Mouse (Mus musculus) layer of hippocampus, adult 2 months (tissue): ENCODE measurements around the gene Gnas. TPM values are rescaled to one million over a fixed set of nuclear protein-coding genes. Genes with fewer than 3 reads are reported as not detected.
A peak's percentile ranks its signal among the peaks of the same experiment; 100 is the strongest.

ENCODE experiments used
- DNase-seq, 2 experiments: peaks; one replicate each; pipeline ENCODE4 v3.0.0; 2022; ENCODE audit warnings: low spot score in 2 of 2
- H3K27ac ChIP-seq: fragments of 200-600 bp; 2 replicates; pipeline ENCODE4 v1.8.1; 2022
- H3K4me3 ChIP-seq: fragments of 200-600 bp; 2 replicates; pipeline ENCODE4 v1.8.1; 2022; ENCODE audit warnings: mild to moderate bottlenecking
- CTCF ChIP-seq: fragments of 200-600 bp; conservative IDR thresholded peaks from 2 replicates; pipeline ENCODE4 v1.8.1; 2022; ENCODE audit warnings: antibody characterized with exemption, mild to moderate bottlenecking, moderate library complexity
- total RNA-seq, 2 experiments: library from RNA; stranded (reverse); gene quantifications; 2 replicates each; pipeline ENCODE4 v1.2.3; 2021

Gnas gene
- total RNA-seq, 2 experiments from 2014 or later: 1,674 to 1,781 TPM

DNA sequence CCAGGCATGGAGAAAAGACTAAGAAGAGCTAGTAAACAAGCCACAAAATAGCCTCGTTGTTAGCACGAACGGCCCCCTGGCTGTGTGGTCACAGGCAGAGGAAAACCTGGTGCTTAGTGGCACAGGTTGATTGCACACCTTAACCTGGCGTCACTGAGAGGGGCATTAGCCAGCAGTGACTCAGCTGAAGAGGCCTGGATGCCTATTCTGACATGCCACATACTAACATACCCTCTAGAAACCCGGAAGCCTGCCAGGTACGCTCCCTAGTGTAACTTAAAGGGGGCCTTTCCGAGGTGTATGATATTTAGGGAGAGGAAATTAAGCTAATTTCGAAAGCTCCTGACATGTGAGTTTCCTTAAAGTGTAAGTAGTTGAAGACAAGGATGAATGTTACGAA, 32.5 kb downstream of the Gnas start:
- Histone ChIP-seq H3K27ac (no peak overlapping the region), H3K4me3 (no peak overlapping the region)
- no peak for DNase-seq
- TF ChIP-seq CTCF: no peak

DNA sequence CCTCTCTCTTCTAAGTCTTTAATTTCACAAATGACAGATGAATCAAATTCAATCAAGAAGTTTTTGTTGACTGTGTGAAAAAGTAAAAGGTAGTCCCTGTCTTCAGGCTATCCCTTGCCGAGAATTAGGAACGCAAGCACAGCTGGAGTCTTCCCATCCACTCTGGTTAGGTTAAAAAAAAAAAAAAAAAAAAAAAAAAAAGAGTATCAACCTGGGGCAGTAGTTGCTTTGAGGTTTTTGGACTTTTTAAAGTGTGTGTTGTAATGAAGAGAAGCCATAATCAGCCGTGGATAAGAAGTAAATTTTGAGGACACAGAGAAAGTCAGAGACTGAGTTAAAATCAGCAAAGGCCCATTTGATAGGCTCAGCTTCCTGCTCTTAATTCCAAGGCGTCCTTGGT, 41.9 kb downstream of the Gnas start:
- no peak for TF ChIP-seq CTCF
- no peak for DNase-seq
- no peak overlapping the region for H3K27ac ChIP-seq
- H3K4me3 ChIP-seq: no peak overlapping the region

DNA sequence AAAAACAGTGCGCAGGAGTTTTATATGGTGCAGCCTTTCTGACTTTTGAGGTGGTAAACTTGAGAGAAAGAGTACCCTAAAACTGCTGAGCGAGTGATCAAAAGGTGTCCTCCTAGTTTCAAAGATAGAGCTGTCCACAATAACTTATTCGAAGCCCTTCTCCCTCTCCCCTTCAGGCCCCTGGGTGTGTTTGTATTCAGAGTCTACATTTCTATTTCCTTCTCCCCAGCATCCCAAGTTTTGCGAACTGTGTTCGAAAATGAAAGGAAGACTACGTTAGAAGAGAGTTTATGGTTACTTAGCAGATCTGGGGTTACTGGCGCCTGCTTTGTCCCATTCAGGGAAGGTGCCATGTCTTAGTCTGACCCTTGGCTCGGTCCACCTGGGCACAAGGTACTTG, 42.4 kb downstream of the Gnas start:
- H3K4me3 ChIP-seq: peak overlapping the region; percentile 86; the same call in 1 of the 2 replicates
- no peak for TF ChIP-seq CTCF
- H3K27ac ChIP-seq: no peak overlapping the region
- DNase-seq: no peak

DNA sequence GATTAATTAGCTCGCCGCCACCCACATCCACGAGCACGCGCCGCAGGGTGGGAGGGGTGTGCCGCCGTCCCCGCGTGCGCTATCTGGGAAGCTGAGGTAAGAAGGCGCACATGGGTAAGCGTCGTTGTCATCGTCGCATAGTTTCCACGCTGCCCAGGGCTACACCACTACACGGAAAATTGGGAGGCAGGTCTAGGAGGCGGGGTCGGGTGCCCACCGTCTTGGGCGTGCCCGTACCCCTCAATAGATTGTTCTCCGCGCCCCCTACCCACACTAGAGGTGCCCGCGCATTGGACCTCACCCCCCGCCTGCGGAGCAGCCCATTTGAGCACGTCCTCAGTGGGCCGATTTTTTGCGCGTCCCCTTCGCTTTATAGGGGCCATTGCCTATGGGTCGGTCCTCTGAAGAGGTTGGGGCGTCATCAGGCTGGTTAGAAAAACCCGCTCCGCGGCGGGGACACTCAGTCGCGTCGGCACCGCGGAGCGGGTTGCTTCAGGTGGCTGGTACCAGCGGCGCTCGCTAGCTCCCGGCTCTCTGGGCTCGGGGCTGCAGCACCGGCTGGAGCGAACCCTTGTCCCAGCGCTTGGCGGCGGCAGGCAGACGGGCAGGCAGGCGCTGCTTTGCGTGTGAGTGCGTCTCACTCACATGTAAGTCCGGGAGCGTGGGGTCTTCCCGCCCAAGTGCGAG, 43.3 kb downstream of the Gnas start:
- no peak for TF ChIP-seq CTCF
- peak overlapping the region; percentile 88 for H3K27ac ChIP-seq
- H3K4me3 ChIP-seq: peak overlapping the region; percentile 86
- peak; percentile 72 to 78 for DNase-seq

DNA sequence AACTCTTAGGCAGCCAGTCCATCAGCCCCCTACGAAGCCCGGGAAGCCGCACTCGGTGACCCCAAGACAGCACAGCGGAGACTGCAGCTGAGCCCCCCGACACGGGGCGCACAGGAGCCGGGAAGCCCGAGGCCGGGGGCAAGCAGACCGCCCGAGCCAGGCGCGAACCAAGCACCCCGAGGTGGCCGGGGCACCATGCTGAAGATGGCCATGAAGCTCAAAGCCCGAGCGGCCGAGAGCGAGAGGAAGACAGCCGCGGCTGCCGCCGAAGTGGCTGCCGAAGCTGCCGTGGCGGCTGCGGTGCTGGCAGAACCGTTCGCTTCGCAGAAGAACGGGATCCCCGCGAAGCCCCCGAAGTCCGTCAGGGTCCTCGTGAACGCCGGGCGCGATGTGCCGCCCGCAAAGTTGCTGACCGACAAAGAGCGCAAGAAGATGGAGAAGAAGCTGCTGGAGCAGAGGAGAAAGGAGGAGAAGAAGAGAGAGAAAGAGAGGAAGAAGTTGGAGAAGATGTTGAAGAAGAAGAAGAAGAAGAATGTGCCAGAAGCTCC, 44.3 kb downstream of the Gnas start:
- DNase-seq: no peak
- no peak for TF ChIP-seq CTCF
- no peak overlapping the region for H3K27ac ChIP-seq
- H3K4me3 ChIP-seq: peak overlapping the region; percentile 86

DNA sequence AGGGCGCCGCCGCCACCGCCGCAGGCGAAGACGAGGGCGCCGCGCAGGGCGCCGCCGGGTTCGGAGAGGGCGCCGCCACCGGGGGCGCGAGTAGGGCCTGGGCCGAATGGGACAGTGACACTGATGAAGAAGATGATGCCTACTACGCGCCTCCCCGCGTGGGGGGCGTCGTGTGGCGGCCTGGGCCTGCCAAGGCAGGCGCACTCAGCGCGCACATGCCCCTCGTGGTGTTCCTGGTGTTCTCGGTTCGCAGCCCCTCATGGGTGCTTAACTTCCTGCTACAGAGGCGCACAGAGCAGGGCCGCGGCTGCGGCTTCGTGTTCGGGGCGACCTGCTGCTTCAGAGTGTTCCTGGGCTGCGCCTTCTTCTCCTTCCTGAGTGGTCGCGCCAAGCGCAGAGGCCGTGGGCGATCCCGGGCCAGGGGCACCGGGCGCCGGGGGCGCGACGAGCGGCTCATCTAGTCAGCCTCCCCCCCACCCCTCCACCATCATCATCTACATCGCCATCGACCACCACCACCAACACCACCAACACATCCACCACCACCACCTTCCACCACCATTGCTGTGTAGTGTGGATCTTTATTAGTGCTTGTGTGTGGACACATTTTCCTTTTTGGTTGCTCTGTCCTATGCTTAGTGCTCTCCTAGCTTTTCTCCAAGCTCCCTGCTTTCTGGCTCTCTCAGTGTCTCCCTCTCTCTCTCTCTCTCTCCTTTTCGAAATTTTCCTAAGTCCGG, 45.0 kb downstream of the Gnas start:
- Histone ChIP-seq H3K27ac (peak overlapping the region; percentile 96), H3K4me3 (peak overlapping the region; percentile 86)
- peak in 1 of 2 experiments; percentile 57 for DNase-seq
- no peak for TF ChIP-seq CTCF

DNA sequence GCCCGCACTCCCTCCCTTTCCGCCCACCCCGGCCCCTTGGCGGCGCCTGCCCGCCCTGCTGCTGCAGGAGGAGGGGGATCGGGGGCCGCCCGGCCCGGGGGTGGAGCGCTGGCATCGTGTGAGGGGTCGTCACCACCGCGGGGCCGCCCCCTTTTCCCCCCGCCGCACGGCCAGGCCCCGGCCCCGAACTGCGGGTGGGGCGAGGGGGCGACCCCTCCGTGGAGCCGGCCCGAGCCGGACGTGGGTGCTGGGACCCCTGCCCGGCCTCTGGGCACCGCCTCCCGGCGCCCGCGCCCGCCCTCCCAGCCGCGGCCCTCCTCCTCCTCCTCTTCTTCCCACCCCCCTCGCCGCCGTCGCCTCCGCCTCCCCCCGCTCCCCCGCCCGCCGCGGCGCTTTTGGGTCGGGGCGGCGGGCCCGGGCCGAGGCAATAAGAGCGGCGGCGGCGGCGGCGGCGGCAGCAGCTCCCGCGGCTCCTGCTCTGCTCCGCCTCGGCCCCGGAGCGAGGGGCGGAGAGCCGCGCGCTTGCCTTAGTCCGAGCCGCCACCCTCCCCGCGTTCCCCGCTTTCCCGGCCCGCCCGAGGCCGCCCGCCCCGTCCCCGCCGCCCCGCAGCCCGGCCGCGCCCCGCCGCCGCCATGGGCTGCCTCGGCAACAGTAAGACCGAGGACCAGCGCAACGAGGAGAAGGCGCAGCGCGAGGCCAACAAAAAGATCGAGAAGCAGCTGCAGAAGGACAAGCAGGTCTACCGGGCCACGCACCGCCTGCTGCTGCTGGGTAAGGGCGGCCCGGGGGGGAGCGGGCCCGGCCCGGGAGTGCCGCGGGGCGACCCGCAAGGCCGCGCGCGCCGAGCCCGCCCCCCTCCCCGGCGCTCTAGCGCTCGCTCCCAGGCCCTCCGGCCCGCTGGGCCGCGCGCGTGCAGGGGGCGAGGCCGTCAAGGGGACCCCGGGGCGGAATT, 45.8 kb downstream of the Gnas start:
- DNase-seq: peak; percentile 53 to 70
- peak overlapping the region; percentile 96 for H3K27ac ChIP-seq
- peak overlapping the region; percentile 86 for H3K4me3 ChIP-seq
- peak; percentile 41 for TF ChIP-seq CTCF

DNA sequence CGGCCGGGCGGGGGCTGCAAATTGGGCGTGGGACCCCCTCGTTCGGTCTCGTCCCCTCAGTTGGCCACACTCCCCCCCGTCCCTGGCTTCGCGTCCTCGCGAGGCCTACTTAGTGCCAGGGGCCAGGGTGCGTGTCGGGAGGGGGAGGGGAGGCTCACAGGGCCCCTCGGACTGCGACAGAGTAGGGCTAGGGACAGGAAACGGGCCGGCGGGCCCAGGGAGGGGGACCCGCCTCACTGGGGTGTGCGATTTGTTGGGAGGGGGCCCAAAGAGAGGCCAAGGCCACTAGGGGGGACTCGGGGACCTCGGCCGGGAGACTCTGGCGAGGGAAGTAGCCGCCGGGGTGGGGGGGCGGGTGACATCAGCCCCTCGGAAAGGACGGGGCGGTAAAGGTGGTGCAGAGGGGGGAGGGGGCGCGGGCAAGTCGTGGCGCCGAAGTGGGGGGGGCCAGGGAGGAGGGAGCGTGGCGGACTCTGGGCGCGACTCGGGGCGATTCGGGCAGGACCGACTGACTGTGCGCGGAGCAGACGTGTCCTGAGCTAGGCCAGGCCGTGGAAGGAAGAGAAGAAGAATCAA, 46.6 kb downstream of the Gnas start:
- DNase-seq: peak; percentile 47 to 60
- Histone ChIP-seq H3K4me3 (peak overlapping the region; percentile 86), H3K27ac (peak overlapping the region; percentile 96)
- TF ChIP-seq CTCF: no peak

DNA sequence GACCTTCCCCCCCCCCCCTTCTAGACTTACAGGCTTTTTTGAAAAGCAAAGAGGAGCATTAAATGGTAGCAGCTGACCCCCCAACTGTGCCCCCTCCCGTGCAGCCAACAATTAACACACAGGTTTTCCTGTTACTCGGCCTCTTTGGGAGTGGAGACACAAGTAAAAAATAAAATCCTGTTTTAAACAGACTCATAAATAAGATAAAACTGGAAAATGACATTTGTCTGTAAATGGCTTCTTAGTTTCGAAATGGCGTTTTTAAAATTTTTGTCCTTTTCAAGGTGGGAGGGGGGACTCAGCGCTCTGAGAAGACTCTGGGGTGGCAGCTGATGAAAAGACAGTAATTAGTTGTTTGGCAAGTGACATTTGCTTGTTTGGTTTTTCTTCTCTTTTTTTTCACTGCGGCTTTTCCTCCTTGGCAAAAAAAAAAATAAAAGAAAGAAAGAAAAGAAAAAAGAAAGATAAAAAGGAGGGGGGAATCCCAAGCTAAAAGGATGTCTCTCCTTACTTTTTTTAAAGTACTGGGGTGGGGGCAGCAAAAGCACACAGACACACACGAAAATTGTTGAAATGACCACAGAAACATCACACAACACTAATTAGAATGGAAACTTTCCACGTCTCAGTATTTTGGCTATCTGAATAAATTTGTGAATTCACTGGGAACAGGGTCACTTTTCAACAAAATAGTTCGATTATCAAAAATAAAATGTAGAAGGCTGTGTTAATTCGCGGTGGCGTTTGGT, 47.3 kb downstream of the Gnas start:
- no peak for TF ChIP-seq CTCF
- DNase-seq: no peak
- peak overlapping the region; percentile 86 for H3K4me3 ChIP-seq
- H3K27ac ChIP-seq: peak overlapping the region; percentile 96

DNA sequence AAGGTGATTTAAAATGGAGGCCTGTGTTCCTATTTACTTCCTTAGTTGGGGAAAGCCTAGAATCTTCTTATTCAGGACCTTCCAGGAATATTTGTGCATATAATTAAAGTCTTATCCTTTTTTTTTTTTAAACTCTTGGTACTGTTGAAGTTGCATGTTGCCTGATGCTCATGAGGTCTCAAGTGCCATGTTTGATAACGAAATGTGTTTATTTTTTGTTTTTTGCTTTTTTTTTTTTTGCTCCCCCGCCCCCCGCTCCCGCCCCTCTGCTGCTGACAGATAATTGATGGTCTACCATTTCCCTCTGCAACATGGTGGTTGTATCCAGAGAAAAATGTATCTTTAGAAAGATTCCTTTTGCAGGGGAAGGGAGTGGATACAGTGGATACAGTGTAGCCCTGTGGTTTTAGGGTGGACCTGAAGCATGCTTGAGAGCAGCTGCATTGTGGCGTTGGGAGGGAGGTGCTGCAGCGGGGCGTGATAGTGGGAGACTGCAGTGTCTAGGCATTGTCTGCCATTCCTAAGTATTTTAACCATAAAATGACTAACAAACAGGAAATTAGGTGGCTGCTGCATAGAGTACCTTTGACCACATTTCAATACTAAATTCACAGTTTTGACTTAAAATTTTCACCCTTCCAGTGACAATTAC, 49.2 kb downstream of the Gnas start:
- no peak for DNase-seq
- no peak overlapping the region for H3K4me3 ChIP-seq
- no peak for TF ChIP-seq CTCF
- no peak overlapping the region for H3K27ac ChIP-seq

DNA sequence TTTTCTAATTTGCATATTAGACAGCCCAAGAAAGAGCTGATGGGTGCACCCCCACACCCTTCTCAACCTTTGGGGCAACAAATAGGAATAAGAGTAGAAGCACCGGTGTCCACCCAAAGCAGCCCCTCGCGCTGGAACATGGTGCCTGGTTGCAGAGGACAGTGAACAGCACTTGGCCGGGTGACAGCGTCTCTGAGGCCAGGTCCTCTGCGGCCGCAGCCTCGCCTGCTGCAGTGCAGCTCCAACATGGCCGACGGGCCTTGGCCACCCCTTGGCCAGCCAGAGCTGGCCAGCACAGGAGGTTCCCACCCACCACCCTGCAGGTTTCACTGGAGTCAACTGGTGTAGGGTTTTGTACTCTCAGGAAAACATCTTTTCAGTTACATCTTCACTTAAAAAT, 50.3 kb downstream of the Gnas start:
- no peak for DNase-seq
- no peak for TF ChIP-seq CTCF
- Histone ChIP-seq H3K27ac (0 out of 2 replicates have a peak overlapping the region, but pooled peaks have one; percentile 21), H3K4me3 (no peak overlapping the region)
